Mouse (Mus musculus) brain, adult 2 months (tissue): ENCODE data around the gene Olfr1364.

Experiments
- DNase-seq: peaks from one replicate; pipeline ENCODE4 v3.0.0; 2011; ENCODE audit warnings: low read depth, low spot score

Olfr1364 gene

GRCm38 (mm10) chr13:21581659-21582058 lies at the start of gene Olfr1364:
Olfr1364 (minus strand) TSS chr13:21581759.
- DNase-seq = no peak

GRCm38 (mm10) chr13:21613922-21614321 lies 32.4 kb upstream of the Olfr1364 start, which contains the start of gene Olfr1362:
Olfr1362 (minus strand) TSS chr13:21614022.
- no peak for DNase-seq

DNA sequence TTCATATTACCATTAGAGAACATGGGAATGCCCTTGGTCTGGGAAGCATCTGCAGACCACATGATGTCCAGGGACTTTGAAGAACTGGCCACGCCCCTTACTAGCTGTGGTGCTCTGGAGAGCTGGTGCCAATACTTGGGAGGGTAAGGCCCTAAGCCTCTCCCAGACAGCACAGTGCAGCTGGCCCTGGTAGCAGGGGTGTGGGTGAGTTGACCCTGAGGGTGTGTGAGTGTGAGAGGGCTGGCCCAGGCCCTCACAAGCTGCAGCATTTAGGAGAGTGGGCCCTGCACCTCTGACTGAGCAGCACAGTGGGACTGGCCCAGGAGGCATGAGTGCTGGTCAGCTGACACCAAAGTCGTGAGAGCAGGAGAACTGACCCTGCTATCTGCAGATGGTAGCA lies 10.1 kb upstream of the Olfr1364 start:
- DNase-seq = no peak

DNA sequence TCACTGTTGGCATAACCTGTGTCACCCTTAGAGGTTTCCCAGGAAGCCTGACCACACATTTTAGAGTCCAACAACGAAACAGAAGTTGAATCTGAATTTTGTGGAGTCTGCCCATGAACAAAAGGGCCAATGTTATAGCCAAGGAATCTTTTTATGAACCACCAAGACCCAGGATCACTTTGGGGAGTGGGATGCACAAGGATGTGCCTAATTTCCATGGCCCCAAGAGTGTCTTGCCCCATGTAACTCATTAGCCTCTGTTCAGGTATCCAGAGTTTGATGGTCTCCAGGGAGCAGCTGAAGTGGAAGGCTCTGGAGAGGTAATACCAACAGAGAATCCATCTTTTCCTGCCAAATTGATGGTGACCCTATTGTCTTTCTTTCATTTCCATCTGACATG lies 21.8 kb downstream of the Olfr1364 start, which contains the start of gene Olfr1535:
Gene Olfr1535, minus strand, starts transcription at position 101 of the 400 bp plus-strand sequence.
- DNase-seq = no peak

- no peak for DNase-seq
These were observed 31.0 kb downstream of the Olfr1364 start for GRCm38 (mm10) chr13:21550416-21551110.

DNA sequence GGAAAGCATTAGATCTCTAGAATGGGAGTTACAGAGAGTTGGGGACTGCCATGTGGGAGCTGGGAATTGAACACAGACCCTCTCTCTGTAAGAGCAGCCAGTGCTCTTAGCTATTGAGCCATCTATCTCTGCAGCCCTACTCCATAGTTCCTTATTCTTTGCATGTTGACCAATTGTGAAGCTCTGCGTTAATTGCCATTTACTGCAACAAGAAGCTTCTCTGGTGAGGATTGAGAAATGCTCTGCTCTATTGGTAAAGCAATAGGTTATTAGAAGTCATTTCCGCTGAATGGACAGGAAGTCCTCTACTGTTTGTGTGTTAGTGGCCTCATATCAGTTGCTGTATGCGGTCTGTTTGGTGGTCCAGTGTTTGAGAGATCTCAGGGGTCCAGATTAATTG lies 32.1 kb downstream of the Olfr1364 start:
- no peak for DNase-seq

GRCm38 (mm10) chr13:21542708-21543107 lies 38.9 kb downstream of the Olfr1364 start, which contains the start of gene Olfr1366:
Olfr1366 (minus strand) TSS chr13:21542808.
- no peak for DNase-seq

GRCm38 (mm10) chr13:21530781-21531201 lies 50.8 kb downstream of the Olfr1364 start, which contains the start of gene Zkscan8:
Zkscan8 (minus strand) TSS chr13:21531120.
- peak; percentile 96 for DNase-seq

GRCm38 (mm10) chr13:21530136-21530535 lies 51.4 kb downstream of the Olfr1364 start:
- peak; percentile 2 for DNase-seq
